Mouse (Mus musculus): Measurements from ENCODE around the gene Rprd2. TPM values are rescaled to one million over a fixed set of nuclear protein-coding genes. Genes with fewer than 3 reads are reported as not detected.
"Not testable (repeated sequence)": the region's sequence is repeated elsewhere in the genome, so short reads cannot be mapped to it uniquely, and the experiment has no call there.

Gene Rprd2
- 10 to 100 TPM; 50.9 to 56.0 TPM for total RNA-seq (2021)
- long read RNA-seq, experiment 1, partial matches to known transcripts, result 2 of 5 reads
- long read RNA-seq, experiment 1, other reads (novel, unspliced or antisense), result 3 of 5 reads
- long read RNA-seq, experiment 2, partial matches to known transcripts, result 1 of 3 reads
- long read RNA-seq, experiment 2, other reads (novel, unspliced or antisense), result 2 of 3 reads

DNA sequence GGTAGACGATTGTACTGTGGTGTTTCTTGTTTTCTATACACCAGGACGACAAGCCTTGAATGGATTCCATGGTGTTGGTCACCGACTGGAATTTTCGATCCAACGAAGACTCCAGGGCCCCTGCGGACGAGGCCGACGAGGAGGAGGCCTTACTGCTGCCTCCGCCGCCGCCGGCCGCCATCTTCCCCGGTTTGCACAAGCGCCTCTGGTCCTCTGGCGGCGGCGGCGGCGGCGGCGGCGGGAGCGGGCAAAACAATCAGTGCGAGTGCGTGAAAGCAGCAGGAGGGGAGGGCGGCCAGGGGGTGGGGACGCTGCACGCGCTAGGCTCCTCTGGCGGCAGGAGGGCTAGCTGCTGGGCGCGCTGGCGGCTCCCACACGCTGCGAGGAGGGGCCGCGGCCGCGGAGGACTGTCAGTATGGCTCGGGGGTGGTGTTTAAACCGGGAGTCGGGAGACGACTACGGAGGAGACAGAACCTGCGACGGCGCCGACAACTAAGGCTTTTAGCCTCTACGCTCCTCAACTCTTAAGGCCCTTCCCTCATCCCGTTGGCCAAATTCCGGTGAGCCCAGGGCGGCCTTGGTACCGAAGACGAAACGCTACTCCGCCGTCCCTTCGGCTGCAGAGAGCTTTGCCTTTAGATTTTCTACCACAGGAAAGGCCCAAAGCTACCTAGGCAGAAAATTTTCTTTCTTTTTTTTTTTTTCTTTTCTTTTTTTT, at the start of gene Rprd2:
TSS of gene Rprd2 (minus strand) at position 293 of the 718 bp plus-strand sequence.
- peak; percentile 79 to 87 for DNase-seq

DNA sequence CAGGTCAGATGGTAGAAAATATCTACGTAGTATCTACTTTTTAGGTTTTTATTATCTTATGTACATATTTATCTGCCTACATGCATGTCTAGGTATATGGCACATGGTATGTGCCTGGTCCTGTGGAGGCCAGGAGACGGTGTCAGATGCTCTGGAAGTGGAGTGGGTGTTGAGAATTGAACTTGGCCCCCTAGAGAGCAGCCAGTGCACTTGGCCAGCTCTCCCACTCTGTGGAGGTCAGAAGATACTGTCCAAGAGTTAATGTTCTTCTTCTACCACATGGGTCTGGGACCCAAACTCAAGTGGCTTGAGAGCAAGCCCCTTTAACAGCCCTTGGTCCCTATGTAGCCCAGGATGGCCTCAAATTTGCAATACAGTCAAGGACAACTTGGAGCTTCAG, 48.7 kb upstream of the Rprd2 start:
- no peak for DNase-seq

DNA sequence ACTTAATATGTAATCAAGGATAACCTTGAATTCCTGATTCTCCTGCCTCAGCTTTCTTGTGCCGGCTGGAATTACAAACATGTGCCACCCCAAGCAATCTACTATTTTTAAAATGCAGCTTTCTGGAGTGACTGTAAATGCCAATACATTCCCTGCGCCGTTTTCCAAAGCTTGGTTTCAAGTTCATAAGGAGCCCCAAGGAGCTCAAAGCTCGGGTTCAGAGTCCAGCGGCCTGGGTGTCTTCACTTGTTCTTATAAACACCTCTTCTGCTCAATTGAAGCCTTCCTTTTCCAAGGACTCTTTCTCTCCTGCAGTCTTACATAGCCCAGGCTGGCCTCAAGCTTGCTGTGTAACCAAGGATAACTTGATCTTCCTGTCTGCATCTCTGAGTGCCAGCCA, 47.4 kb upstream of the Rprd2 start:
- DNase-seq, result no peak

DNA sequence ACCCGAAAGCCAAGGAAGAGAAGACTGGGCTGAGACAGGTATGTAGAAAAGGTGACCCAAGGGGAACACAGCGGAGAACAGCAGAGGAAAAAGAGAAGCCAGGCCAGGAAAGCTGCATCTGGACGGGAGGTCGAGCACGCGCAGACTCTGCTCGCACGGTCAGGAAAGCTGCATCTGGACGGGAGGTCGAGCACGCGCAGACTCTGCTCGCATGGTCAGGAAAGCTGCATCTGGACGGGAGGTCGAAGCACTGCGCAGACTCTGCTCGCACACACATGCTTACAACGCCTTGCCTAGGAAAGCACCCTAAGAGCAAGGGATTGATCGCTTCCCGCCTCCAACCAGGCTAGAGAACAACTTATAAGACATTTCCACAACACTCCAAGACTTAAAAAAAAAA, 46.9 kb upstream of the Rprd2 start:
- no peak for DNase-seq

DNA sequence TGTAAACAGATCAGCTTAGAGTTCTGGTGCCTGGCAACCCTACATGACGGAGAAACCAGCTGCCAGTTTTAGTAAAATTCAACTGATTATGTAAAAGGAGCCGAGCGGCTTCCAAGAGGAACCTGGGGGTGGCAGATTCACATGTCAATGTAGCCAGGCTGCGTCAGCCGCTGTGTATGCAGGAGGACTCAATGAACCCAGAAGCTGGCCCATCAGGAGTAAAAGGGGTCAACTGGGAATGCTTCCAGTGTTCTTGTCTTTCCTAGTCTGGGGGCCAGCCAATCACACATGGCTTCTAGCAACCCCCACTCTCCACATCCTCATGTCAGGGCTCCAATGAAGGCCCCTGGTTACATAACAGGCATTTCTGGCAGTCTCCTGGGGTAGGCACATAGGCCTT, 46.4 kb upstream of the Rprd2 start:
- DNase-seq, result no peak

DNA sequence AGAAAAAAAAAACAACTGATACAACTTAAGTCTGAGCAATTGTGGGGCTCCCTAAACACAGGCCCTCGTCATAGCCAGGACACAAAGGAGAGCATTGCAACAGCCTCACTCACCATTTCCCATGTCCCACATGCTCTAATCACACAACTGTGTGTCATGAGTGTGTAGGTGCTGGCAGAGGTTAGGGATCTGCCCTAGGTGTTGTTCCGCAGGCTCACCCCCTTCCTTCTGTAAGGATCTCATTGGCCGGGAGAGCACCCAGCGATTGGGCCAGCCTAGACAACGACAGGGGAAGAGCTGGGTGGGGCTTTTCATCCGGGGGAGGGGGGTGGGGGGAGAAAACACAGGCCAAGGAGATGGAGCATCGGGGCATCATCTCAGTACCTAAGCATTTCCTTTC, 44.9 kb upstream of the Rprd2 start:
- DNase-seq, result no peak

DNA sequence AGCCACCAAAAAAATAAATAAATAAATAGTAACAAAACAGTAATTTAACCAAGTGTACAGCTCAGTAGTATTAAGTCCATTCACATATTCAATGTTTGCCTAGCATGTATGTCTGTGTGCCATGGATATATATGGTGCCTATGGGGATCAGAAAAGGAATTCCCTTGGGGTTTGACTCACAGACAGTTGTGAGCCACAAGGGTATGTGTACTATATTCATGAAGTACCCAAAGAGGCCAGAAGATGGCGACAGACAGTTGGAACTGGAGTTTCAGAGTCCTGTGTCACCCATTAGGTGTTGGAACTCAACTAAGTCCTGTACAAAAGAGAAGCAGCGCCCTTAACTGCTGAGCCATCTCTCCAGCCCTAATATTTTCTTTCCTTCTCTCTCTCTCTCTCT, 43.1 kb upstream of the Rprd2 start:
- DNase-seq, result peak; percentile 51 to 81

DNA sequence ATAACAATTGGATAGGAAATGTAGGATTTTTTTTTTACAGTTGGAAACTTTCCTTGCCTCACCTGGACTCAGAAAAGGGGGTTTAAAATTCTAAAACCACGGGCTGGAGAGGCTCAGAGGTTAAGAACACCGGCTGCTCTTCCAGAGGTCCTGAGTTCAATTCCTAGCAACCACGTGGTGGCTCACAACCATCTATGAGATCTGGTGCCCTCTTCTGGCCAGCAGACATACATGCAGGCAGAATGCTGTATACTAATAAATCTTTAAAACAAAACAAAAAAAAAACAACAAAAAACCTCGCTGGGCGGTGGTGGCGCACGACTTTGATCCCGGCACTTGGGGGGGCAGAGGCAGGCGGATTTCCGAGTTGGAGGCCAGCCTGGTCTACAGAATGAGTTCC, 42.6 kb upstream of the Rprd2 start:
- peak in 1 of 2 experiments; percentile 33 for DNase-seq

DNA sequence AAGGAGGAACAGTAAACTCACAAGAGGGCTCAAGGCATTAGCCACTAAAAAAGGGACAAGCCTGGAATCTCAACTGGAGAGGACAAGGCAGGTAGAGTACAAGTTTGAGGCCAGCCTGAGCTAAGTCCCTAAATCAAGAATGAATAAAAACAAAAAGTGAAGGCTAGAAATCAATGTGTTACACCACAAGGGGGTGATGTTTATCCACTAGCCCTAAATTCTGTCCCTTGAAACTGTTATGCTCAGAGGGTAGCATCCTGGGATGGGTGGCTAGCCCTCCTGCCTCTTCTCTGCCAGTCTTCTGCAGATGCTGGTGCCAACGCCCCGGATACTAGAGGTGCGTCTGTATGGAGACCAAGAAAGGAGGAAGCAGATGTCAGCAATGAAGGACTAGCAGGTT, 41.7 kb upstream of the Rprd2 start:
- no peak for DNase-seq

DNA sequence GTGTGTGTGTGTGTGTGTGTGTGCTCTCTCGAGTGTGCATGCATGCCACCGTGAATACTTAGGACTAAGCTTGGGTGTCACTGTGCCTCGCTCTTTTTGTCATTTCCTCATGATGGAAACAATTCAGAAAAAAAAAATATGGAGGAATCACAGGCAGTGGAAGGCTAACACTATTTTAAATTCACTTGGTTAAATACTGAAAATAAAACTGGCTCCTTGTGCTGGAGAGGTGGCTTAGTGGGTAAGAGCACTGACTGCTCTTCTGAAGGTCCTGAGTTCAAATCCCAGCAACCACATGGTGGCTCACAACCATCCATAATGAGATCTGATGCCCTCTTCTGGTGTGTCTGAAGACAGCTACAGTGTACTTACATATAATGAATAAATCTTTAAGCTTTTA, 39.6 kb upstream of the Rprd2 start:
- DNase-seq, result not testable (repeated sequence)

DNA sequence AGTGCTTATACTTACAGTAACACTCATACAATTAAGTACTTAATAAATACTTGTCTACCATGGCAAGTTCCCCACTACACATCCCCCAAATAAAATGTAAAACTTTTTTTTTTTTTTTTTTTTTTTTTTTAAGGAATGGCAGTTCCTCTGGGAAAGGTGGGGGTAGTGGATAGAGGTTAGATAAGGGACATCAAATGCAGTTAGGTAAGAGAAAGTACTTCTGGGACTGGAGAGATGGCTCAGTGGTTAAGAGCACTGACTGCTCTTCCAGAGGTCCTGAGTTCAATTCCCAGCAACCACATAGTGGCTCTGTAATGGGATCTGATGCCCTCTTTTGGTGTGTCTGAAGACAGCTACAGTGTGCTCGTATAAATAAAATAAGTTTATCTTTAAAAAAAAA, 38.4 kb upstream of the Rprd2 start:
- not testable (repeated sequence) for DNase-seq

DNA sequence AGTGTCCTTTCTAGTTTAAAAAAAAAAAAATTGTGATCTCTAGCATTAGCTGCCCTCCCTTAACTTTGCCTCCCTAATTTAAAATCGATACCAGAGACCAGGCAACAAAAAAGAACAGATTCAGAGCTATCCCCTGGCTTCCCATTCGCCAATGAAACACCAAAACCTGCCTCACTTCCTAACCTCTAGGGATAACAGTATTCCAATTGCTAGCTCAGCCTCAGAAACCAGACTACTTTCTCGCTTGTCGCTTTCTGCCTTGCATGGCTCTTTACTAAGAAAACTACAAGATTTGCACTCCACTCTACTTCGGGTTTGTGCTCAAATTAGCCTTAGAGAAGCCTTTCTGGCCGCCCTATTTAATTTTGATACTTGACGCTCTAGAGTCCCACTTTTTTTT, 37.5 kb upstream of the Rprd2 start:
- DNase-seq, result peak in 1 of 2 experiments; percentile 7

DNA sequence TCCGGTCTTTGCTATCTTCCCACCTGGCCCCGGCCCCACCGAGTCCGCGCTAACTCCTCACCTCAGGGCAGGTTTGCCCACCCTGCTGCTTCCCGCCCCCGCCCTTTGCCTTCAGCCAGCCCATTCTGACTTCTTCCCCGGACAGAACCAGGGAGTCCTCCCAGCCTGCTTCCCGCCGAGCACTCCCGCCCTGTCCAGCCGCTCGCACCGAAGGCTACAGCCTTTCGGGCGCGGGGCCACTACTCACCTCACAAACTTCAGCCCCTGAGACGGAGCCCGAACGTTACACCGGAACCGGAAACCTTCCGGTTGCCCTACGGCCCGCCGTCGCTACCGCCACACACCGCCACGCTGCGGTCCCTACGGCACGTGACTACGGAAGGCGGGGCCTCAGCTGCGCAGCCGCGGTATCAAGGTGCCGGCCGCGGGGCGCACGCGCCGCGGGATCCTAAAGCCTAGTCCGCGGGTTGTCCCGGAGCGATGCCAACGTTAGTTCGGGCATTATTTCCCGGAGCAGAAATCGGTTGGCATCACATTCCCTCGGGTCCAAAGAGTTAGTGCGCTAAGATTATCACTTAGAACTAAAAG, 36.9 kb upstream of the Rprd2 start, which contains the start of gene Prpf3:
TSS of gene Prpf3 (minus strand) at position 384 of the 588 bp plus-strand sequence.
- peak; percentile 97 for DNase-seq

DNA sequence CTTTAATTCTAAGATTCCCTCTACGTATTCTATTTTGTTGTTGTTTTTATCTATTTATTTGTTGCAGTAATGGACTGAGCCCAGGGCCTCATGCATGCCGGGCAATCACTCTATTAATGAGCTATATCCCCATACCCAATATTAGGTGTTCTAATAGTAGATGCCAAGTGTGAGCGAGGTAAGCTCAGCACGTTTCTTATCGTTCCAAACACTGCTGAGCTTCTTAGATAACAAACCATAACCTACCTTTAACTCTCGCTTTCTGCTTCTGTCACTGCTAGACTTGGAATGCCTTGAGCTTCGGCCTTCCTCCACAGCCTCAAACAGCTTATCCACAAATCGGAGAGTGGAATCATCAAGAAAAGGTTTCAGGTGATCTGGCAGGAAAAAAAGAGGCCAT, 32.7 kb upstream of the Rprd2 start:
- DNase-seq, result no peak

DNA sequence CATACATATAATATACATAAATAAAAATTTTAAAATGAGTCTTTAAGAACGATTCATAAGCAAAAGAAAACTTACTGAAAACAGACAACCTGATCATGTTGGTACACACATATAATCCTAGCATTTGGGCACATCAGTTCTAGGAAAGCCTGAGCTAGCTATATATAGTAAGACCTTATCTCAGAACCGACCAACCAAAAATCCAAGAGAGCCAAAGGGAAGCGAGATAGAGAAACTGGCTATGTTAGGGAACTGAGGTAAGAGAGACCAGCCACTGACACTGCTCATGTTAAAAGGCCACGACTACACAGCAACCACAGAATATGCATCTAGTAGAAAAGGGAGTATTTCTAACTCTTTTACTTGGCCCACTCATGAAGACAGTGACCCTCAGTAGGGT, 31.9 kb upstream of the Rprd2 start:
- no peak for DNase-seq

DNA sequence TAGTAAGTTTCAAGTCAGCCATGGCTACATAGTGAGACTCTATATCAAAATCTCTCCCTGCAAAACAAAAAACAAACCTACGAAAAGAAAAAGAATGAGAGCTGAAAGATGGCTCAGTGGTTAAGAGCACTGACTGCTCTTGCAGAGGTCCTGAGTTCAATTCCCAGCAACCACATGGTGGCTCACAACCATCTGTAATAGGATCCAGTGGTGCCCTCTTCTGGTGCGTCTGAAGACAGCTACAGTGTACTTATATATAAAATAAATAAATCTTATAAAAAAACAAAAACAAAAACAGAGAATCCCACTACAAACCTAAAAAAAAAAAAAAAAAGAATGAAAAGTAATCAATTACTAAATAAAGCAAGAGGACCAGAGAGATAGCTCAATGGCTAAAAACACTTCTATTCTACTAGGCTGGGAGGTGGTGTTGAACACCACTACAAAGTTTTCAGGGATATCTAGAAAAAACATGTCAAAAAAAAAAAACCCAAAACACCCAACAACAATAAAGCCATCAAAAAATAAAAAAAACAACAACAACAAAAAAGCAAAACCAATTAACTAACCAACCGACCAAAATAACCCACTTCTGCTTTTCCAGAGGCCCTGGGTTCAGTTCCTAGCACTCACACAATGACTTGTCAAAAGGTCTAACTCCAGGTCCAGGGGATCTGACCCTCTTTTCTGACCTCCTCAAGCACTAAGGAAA, 24.0 kb upstream of the Rprd2 start:
- DNase-seq, result peak in 1 of 2 experiments; percentile 20

DNA sequence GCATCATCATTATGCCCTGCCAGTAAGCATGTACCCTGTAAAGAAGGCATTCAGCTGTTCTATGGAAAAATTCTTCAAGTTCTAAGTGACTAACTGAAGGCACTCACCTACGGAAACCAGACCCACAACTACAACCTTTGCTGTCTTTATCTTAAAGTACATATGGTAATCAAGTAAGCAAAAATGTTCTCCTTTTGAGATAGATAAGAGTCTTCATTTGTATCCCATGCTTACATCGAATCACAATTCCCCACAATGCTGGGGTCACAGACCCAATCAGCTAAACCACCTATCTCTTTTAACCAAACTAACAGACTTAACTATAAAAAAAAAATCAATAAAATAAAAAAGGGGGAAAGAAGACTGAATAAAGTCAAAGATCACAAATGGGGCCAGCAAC, 20.6 kb upstream of the Rprd2 start:
- DNase-seq, result no peak

DNA sequence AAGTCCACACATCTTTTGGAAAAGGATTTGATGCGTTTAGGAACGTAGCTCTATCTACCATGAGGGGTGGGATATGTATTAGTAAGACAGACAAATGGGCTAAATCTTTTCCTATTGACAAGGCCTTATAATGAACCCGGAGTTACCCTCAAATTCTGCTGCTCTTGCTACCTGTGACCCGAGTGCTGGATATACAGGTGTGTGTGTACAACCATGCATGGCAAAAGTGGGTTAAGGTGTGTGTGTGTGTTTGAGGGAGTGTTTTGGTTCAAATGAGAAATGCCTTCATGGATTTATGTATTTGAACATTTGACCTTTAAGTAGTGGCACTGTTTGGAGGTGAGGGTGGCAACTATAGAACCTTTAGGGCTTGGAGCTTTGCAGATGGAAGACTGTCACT, 10.4 kb upstream of the Rprd2 start:
- DNase-seq, result no peak

DNA sequence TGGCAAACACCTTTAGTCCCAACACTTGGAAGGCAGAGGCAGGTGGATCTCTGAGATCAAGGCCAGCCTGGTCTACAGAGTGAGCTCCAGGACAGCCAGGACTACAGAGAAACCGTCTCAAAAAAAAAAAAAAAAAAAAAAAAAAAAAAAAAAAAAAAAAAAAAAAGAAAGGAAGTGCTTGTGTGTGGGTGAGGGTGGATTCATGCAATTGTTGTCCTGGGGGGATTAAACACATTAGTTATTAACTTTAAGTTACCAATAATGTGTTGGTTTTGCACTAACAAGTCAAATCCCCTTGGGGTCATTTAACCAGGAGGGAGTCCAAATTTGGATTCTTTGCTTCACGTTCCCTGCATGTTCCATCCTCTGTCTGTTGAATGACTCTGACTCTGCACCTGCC, 7.6 kb upstream of the Rprd2 start:
- DNase-seq, result no peak

DNA sequence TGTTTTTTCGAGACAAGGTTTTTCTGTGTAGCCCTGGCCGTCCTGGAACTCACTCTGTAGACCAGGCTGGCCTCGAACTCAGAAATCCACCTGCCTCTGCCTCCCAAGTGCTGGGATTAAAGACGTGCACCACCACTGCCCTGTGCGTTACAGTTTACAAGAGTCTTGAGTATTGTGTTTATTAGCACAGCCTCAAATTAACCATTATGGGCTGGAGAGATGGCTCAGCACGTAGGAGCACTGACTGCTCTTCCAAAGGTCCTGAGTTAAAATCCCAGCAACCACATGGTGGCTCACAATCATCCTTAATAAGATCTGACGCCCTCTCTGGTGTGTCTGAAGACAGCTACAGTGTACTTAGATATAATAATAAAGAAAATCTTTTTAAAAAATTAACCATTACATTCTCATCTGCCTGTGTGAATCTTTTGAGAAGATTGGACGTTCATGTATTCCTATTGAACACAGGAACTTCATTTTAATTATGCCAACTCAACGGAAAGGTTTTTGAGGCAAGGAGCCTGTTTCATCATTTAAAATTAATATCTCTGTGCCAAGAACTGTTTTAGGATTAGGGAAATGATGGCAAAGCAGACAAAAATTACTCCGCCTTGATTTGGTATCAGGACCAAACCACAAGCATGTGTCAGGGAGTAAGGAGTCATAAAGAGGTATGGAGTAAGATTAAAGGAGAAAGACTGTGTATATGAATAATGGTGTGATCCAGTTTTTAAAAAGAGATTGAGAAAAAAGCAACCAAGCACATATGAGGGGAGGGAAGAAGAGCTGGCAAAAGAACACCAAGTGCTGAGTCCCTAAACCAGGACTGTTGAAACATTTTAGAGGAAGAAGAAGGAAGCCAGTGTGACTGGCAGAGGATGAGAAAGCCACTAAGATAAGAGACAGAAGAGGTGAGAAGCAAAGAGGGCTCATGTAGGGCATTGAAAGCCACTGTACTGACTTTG, 1.7 kb upstream of the Rprd2 start:
- no peak for DNase-seq

DNA sequence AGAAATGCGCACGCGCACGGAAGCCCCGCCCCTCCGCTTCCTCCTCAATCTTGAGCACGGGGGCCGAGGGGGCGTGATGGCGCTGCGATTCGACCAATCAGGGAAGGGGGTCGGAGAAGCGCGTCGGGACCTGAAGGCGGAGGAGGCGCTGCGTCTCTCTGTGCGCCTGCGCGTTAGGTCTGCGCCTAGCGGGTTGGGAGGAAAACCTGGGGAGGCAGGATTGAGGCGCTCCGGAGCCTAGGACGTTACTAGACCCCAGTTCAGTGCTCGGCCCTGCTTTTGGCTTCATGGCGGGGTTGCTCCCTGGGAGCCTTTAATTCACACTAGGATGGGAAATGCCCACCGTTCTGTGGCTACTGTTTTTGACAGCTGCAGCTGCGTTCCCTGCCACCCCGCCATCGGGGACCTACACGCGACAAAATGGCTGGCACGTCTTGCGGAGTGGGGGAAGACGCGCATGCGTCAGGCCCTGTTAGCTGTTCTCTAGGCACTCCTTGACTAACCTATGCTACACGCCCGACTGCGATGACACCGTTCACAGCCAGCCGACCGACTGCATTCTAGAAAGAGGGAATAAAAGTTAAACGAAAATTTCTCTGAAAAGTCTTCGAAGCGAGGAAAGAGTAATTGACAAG, 805 bp upstream of the Rprd2 start:
- DNase-seq, result peak; percentile 100
